Mouse (Mus musculus): ENCODE measurements around the gene Eif4a1. TPM values are rescaled to one million over a fixed set of nuclear protein-coding genes. Genes with fewer than 3 reads are reported as not detected.
"Not testable (repeated sequence)": the region's sequence is repeated elsewhere in the genome, so short reads cannot be mapped to it uniquely, and the experiment has no call there.

Eif4a1 gene
- total RNA-seq, 2 experiments from 2014 or later: 1,029 to 1,141 TPM

GRCm38 (mm10) chr11:69702886-69703285, 30.7 kb upstream of the Eif4a1 start:
- ATAC-seq (replicated peaks; ENCODE audit: poor library complexity): not testable (repeated sequence)

DNA sequence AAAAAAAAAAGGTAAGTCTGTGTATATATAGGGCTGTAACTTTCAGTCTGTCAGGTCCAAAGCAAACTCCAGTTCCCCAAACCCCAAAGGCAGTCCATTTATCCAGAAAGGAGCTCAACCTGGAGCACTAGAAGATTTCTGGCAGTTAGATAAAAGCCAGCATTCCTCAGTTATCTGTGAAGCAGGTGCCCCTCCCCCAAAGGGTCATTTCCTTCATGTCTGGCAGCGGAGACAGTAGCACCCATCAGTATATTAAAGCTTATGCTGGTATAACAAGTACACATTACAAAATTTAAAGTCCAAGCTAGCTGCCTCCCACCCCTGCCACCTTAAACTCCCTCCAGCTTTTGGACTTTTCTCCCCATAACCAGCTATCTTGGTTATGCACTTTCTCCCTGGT, 27.4 kb upstream of the Eif4a1 start:
- ATAC-seq (replicated peaks; ENCODE audit: poor library complexity): no peak

- no peak for ATAC-seq (replicated peaks; ENCODE audit: poor library complexity)
Measured at GRCm38 (mm10) chr11:69698574-69698973, 26.4 kb upstream of the Eif4a1 start.

GRCm38 (mm10) chr11:69697396-69697795, 25.2 kb upstream of the Eif4a1 start:
- ATAC-seq (replicated peaks; ENCODE audit: poor library complexity): no peak

DNA sequence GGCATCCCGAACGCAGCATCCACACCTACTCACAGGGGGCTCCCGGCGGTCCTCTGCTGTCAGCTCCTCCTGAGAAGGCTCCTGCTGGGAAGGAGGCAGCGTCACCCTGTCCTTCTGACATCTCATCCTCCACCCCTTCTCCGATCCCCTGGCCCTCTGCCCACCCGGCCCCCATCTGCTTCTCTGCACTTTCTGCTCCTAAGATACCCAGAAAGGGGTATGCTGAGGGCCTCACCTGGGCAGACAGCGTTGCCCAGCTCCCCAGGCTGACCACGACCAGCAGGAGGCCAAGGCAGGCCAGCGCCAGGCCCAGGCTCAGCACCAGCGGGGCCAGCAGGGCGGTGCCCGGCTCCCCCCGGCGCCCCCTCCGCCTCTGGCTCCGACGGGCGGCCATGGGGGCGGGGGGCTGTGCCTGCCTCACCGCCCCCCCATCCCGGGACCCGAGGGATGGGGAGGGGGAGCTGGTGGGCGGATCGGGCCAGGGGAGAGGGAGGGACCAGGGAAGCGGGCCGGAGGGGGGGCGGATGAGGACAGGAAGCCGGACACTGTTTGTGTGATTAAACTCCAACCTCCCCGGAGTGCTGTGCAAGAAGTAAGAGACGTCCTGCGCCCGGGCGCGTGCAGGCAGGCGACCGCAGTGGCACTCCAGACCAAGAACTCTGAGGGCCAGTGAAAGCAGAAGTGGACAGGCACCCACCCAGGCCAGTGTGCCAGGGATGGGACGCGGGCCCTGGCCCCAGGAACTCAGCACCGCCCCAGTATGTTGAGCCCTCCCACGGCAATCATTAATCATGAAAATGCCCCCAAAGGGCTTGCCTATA, 23.3 kb upstream of the Eif4a1 start, which contains the start of the genes Tnfsf12 and Tnfsfm13:
Gene Tnfsf12 (minus strand): TSS at position 489 of the 821 bp plus-strand sequence.
Gene Tnfsfm13 (minus strand): TSS at position 738 of the 821 bp plus-strand sequence.
- peak; percentile 86 for ATAC-seq (replicated peaks; ENCODE audit: poor library complexity)

DNA sequence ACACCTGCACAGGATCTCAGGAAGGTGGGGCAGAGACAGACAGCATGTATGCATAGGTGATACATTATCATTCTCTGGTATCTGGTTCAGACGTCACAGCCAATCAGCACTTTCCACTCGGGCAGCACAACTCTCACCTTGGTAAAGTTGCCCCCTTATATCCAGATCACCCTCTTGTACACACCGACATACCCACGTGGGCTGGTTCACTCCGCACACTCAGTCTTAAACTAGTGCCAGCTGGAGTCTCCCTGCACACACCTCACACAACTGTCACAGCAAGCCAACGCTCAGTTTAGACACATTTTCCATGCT, 22.8 kb upstream of the Eif4a1 start:
- ATAC-seq (replicated peaks; ENCODE audit: poor library complexity): no peak

- ATAC-seq (replicated peaks; ENCODE audit: poor library complexity): no peak
Measured at GRCm38 (mm10) chr11:69693421-69693965, 21.3 kb upstream of the Eif4a1 start.

- no peak for ATAC-seq (replicated peaks; ENCODE audit: poor library complexity)
Measured at GRCm38 (mm10) chr11:69692863-69693262, 20.6 kb upstream of the Eif4a1 start.

DNA sequence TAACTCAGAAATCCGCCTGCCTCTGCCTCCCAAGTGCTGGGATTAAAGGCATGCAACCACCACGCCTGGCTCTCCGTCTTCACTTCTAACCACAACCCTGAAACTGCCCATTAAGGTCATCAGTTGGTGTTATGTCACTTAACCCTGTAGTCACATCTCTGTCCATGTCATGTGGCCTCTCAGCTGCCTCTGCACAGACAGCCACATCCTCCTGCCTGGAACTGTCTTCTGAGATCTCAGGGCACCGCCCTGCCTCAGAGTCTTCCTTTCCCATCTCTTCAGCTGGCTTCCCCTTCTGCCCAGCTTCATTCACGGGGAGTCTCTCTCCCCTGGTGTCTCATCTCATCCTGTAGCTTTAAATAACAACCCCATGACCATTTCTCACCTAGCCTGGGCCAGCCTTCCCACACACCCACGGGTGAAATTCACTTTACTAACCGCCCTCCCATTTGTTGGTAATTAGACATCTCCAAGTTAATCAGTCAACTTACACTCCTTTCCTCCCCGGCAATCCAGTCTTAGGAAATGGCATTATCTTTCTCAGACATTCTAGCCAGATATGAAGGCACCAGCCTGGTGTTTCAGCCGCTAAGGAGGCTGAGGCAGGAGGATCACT, 20.1 kb upstream of the Eif4a1 start:
- peak; percentile 44 for ATAC-seq (replicated peaks; ENCODE audit: poor library complexity)

- no peak for ATAC-seq (replicated peaks; ENCODE audit: poor library complexity)
Measured at GRCm38 (mm10) chr11:69689891-69690290, 17.7 kb upstream of the Eif4a1 start.

DNA sequence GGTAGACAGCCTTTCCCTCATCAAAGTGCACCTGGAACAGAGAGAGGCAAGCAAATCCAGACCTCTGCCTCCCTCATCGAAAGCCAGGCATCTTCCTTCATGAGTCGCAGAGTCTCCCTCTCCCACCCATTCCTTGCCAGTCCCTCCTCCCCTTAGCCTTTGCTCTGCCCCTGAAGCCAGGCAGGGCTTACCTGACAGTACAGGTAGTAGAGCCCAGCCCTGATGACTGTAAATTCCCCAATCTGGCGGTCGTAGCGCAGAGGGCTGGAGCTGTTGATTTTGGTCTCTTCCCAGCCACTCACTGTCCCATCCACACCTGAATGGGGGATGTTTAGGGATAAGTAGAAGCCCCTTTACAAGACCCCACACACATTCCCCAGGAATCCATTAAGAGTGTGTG, 14.8 kb upstream of the Eif4a1 start:
- ATAC-seq (replicated peaks; ENCODE audit: poor library complexity): no peak

- ATAC-seq (replicated peaks; ENCODE audit: poor library complexity): no peak
Measured at GRCm38 (mm10) chr11:69686377-69686776, 14.2 kb upstream of the Eif4a1 start.

GRCm38 (mm10) chr11:69685526-69686148, 13.4 kb upstream of the Eif4a1 start, which contains the start of gene Tnfsf13:
Tnfsf13 (minus strand) TSS chr11:69685784.
- peak; percentile 33 for ATAC-seq (replicated peaks; ENCODE audit: poor library complexity)

- ATAC-seq (replicated peaks; ENCODE audit: poor library complexity): no peak
Measured at GRCm38 (mm10) chr11:69684936-69685335, 12.7 kb upstream of the Eif4a1 start.

DNA sequence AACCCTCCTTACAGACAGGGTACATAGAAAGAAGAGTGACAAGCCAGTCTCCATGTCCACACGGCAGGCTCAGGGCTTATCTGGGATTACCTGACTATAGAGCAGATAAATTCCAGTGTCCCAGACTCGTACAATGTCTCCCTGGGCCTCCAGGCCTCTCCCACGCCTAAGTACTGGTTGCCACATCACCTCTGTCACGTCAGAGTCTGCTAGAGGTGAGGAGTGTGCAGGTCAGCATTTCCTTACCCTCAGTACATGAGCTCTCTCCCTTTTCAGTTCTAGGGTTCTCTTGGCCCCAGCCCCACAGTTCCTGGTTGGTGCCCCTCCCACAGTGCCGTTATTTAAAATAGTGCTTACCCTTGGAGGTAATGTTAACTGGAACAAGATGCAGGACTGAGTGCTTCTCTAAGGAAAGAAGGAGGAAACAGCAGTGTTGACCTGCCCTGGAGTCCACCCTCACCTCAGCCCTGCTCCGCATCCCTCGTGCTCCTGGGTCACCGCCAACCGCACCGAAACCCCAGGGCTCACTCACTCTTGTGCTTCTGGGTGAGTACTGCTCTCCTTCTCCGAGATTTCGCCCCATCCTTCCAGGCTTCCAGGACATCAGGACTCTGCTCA, 12.0 kb upstream of the Eif4a1 start:
- ATAC-seq (replicated peaks; ENCODE audit: poor library complexity): no peak

- no peak for ATAC-seq (replicated peaks; ENCODE audit: poor library complexity)
Measured at GRCm38 (mm10) chr11:69683576-69683975, 11.4 kb upstream of the Eif4a1 start.

GRCm38 (mm10) chr11:69682840-69683533, 10.8 kb upstream of the Eif4a1 start:
- ATAC-seq (replicated peaks; ENCODE audit: poor library complexity): peak; percentile 63

GRCm38 (mm10) chr11:69682209-69682839, 10.1 kb upstream of the Eif4a1 start:
- no peak for ATAC-seq (replicated peaks; ENCODE audit: poor library complexity)

DNA sequence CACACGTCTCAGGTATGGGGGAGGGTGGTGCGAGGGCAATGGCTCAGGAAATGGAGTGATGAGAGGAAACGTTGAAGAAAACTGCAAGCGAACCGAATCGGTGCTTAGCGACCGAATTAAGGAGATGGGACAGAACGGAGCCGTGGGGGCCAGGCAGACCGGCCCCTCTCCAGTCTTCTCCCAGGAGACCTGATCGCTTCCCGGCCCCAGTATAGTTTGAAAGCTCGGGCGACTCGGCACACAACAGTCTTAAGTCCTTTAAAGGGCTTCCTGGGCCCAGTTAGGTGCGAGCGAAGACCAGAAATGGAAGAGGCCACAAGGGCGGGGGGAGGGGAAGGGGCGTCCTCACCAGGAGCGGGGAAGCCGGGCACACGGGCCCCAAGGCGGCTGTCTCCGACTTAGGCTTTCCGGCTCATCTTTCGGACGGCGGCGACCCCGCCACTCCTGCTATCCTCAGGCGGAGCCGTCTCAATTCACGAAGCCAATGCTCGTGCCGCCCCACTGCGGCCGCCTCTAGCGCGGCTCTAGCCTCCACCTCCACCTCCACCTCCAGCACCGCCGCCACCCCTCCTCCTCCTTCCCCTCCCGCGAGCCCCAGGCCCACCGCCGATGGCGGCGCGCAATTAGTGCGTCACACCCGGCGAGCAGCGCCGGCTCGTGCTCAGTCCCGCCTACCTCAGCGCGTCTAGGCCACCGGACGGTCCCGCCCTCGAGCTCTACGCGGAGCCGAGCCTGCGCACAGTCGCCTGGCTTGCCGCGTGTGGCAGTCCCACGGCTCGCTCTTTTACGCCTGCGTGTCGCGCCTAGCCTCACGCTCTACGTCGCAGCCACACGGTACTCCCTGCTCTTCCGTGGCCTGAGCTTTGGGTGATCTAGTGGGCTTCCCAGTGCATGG, 9.3 kb upstream of the Eif4a1 start, which contains the start of gene Senp3:
Gene Senp3 (minus strand): TSS at position 771 of the 895 bp plus-strand sequence.
- ATAC-seq (replicated peaks; ENCODE audit: poor library complexity): peak; percentile 87
